Mouse (Mus musculus) lung, adult 2 months (tissue): Measurements from ENCODE around the gene G6pc3. TPM values are rescaled to one million over a fixed set of nuclear protein-coding genes. Genes with fewer than 3 reads are reported as not detected.
A peak's percentile ranks its signal among the peaks of the same experiment; 100 is the strongest.

Experiments used
- DNase-seq: peaks from one replicate; pipeline ENCODE4 v3.0.0; 2022
- H3K4me1 ChIP-seq: fragments of 200-500 bp; 2 replicates; pipeline ENCODE4 v1.6.1; 2011; ENCODE audit warnings: low read length; ENCODE audit not compliant: control insufficient read depth, insufficient read depth
- H3K4me3 ChIP-seq: fragments of 200-500 bp; replicated peaks from 2 replicates; pipeline ENCODE3; 2011; ENCODE audit warnings: low read depth, mild to moderate bottlenecking, control low read depth, low read length; ENCODE audit errors: extremely low read depth
- CTCF ChIP-seq: fragments of 200-500 bp; IDR thresholded peaks from 2 replicates; pipeline ENCODE4 v1.5.1; 2011; ENCODE audit warnings: mild to moderate bottlenecking, low read length, control low read depth; ENCODE audit not compliant: insufficient read depth
- POLR2A ChIP-seq: fragments of 200-500 bp; IDR thresholded peaks from 2 replicates; pipeline ENCODE4 v1.6.1; 2011; ENCODE audit warnings: low read depth, mild to moderate bottlenecking, control low read depth, low read length, borderline replicate concordance; ENCODE audit errors: extremely low read depth
- WGBS: fragments of 180-500 bp; shearing (Covaris S2); methylation state at CpG from one replicate; pipeline ENCODE4 v1.1.7; 2018; 5-methylcytosine and 5-hydroxymethylcytosine counted together
- polyA plus RNA-seq: library from polyadenylated mRNA; depleted of rRNA; stranded (reverse); fragments of >200 nt; gene quantifications from 2 replicates; pipeline ENCODE4 v1.2.3, GENCODE M21; 2012; rRNA removed

The G6pc3 gene
- 74.4 and 82.5 TPM in 2 replicates for polyA plus RNA-seq

DNA sequence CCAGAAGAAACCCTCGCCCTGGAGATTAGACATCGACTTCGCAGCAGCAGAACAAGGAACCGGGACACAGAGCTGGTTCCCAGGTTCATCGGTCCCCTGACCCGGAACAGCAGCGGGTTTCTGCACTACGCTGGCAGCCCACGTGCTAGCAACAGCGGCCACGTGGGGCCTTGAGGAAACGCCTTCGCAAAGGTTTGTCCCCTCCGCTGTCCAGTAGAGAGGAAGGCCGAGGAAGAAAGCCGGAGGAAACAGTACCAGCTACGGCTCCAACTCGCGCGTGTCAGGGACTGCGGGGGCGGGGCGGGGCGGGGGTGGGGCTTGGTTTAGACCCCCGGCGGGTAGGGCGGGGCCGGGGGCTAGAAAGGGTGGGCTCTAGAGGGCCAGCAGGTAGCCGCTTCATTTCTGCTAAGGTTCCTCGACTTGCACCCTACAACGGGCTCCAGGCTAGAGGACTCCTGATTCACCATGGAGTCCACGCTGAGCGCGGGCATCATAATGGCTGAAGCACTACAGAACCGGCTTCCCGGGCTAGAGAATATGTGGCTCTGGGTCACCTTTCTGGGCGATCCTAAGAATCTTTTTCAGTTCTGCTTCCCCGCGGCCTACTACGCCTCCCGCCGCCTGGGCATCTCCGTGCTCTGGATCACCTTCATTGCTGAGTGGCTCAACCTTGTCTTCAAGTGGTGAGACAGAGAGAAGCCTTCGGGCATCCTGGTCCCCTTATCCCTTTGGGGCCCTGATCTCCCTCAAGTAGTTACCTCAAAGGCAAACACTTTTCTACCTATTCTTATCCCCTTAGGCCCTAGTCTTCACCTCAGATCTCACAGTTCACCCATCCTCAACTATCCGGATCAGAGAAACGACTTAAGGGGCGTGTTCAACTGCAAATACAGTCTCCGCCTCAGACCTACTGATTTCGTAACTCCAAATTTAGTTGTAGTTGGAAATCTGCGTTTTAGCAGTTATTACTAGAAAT is at the start of gene G6pc3:
TSS of gene G6pc3 (plus strand) at position 160 of the 976 bp plus-strand sequence.
- WGBS: under 1% methylated on average over 50 of the region's 50 CpGs
- TF ChIP-seq POLR2A (peak; percentile 21; the same call in 1 of the 2 replicates), CTCF (no peak)
- Histone ChIP-seq H3K4me1 (peaks cover 6% of the 10 kb centered on the region; the same call in 1 of the 2 replicates), H3K4me3 (peak within 1 kb of the TSS; percentile 80)
- DNase-seq: peak; percentile 88

DNA sequence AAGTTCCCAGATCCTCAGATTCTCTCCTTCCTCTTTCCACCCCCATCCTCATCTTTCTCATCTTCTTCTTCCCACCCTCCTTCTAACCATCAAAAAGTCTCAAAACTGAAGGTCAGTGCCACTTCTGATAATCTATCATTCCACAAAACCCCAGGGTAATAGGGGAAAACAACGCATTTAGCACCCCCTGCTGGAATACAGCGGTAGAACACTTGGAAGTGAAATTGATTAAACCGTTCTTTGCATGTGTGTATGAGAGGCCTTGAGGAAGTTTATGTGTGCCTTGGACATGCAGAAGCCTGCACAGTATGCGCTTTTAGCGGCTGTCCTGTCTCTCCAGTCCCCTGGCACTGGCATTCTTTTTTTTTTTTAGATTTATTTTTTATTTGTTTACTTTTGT is 48.9 kb upstream of the G6pc3 start:
- DNase-seq: peak; percentile 53
- Histone ChIP-seq H3K4me3 (no peak overlapping the region), H3K4me1 (no peaks in the 10 kb centered on the region)
- TF ChIP-seq CTCF (peak; percentile 29; the same call in 1 of the 2 replicates), POLR2A (no peak)
- 0% methylated on average over 5 of the region's 5 CpGs for WGBS

DNA sequence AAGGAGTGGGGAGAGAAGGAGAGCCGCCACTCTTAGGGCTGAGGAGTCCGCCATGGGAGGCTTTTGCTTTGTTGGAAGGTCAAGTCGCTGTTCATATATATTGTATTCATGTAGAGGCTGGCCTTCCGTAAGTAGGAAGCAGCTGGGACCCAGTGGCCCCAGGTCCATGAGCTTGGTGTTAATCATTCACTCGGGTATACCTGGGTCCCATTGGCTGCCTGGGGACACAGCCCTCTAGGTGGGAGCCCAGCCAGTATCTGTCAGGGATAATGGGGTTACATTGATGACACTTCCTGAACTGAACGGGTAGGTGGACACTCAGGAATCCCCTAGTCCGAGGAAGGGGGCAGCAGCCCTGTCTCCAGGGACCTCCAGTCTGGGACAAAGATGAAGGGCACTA is 47.1 kb upstream of the G6pc3 start:
- DNase-seq: no peak
- 54% methylated on average over 7 of the region's 7 CpGs for WGBS
- Histone ChIP-seq H3K4me3 (no peak overlapping the region), H3K4me1 (peaks cover 3% of the 10 kb centered on the region; the same call in 1 of the 2 replicates)
- TF ChIP-seq CTCF: no peak
- TF ChIP-seq POLR2A: no peak

DNA sequence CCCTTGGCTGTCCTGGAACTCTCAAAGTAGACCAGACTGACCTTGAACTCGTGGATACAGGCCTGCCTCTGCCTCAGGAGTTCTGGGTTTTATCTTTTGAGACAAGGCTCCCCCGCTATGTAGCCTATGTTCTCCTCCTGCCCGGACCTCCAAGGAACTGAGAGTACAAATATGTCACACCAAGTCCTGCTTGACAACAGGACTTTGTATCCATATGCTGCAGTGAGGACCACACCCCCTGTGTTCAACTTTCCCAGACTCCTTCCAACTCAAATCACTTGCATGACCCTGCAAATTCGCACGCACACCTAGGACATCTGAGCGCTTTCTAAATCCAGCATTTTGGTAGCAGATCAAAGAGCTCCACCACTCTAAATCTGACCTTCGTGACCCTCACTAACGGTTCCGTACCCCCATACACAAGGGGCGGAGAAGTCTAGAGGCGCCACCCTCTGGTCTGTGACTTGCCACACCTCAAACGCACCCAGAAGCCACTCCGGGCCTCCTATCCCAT is 44.4 kb upstream of the G6pc3 start:
- TF ChIP-seq POLR2A (no peak), CTCF (no peak)
- no peak for DNase-seq
- no peak overlapping the region for H3K4me3 ChIP-seq
- WGBS: 24% methylated on average over 13 of the region's 13 CpGs
- peaks cover 3% of the 10 kb centered on the region; the same call in 1 of the 2 replicates for H3K4me1 ChIP-seq

DNA sequence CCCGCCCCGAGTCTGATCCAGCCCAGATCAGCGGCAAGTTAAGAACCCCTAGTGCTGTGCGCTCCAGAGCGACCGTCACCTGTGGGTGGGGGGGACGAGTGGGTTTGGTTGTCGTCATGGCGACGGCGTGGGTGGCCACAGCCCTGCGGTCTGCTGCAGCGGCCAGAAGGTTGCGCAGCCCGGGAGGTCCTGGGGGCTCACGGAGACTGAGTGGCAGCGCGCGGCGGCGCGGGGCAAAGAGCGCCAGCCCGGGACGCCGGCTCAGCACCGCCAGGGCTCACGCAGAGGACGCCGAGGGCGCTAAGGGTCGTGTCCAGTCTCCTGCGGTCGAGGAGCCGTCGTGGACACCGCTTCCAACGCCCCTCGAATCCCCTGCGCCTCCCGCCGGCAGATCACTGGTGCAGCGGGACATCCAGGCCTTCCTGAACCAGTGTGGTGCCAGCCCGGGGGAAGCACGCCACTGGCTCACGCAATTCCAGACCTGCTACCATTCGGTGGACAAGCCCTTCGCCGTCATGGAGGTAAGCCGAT is 43.9 kb upstream of the G6pc3 start, which contains the start of gene Nags:
TSS of gene Nags (plus strand) at position 43 of the 531 bp plus-strand sequence.
- TF ChIP-seq CTCF (no peak), POLR2A (no peak)
- 1% methylated on average over 50 of the region's 50 CpGs for WGBS

DNA sequence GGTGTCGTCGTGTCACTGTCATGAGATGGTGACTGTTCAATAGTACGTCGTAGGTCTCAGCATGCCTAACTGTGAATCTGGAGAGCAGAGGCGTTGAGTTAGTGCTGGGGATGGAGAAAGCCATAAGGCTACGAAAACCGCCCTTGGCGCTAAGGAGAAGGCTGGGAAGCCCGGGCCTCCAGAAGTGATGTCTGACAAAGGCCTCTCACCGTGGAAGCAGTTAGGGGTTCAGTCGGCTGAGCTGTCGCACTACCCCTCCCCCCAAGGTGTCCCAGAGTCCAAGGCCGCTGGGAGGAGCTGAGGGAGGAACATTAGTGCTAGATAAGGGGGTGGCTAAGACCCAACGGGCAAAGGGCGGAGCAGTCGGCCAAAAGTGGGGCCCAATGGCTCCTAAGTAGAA is 43.4 kb upstream of the G6pc3 start:
- no peak for DNase-seq
- TF ChIP-seq CTCF (no peak), POLR2A (no peak)
- H3K4me3 ChIP-seq: no peak overlapping the region
- H3K4me1 ChIP-seq: peaks cover 3% of the 10 kb centered on the region; the same call in 1 of the 2 replicates
- WGBS: 5% methylated on average over 16 of the region's 16 CpGs

More for the DNA sequence above, 43.9 kb upstream of the G6pc3 start, which contains the start of gene Nags:
- peaks cover 3% of the 10 kb centered on the region; the same call in 1 of the 2 replicates for H3K4me1 ChIP-seq
- DNase-seq: no peak
- no peak within 1 kb of the TSS for H3K4me3 ChIP-seq

DNA sequence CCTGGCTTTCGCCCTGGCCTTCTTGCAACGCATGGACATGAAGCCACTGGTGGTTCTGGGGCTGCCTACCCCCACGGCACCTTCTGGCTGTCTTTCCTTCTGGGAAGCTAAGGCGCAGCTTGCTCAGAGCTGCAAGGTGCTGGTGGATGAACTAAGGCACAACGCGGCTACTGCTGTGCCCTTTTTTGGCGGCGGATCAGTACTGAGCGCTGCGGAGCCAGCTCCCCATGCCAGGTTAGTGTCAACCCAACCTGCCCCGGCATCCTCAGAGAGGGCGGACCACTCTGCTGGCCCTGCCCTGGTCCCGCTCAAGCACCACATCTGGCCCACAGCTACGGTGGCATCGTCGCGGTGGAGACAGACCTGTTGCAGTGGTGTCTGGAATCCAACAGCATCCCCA is 42.9 kb upstream of the G6pc3 start:
- TF ChIP-seq CTCF (no peak), POLR2A (no peak)
- DNase-seq: no peak
- WGBS: 14% methylated on average over 17 of the region's 17 CpGs
- peaks cover 3% of the 10 kb centered on the region; the same call in 1 of the 2 replicates for H3K4me1 ChIP-seq
- H3K4me3 ChIP-seq: no peak overlapping the region

DNA sequence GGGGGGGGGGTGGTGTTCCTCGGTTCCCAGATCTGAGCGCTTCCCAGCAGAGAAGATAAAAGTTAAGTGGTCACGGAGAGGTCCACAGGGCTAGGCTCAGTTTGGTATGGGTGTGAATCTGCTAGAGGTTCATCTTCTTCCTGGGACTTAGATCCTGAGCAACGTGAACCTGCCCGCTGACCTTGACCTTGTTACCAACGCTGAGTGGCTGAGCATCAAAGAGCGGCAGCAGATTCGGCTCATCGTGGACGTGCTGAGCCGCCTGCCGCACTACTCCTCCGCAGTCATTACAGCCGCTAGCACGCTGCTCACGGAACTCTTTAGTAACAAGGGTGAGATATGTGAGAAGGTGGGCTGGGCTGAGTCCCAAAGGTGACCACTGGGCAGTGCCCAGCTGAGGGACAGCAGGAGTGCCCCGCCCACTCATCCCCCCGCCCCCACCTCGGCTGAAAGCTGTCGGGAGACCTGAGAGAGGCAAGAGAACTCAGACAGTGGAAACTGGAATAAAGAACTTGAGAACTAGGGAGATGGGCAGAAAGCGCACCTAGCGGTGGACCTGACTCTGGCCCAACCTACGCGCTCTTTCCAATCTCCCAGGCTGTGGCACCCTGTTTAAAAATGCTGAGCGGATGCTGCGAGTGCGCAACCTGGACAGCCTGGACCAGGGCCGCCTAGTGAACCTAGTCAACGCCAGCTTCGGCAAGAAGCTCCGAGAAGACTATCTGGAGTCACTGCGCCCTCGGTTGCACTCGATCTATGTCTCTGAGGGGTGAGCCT is 42.0 kb upstream of the G6pc3 start:
- no peak overlapping the region for H3K4me3 ChIP-seq
- WGBS: 14% methylated on average over 34 of the region's 34 CpGs
- DNase-seq: no peak
- no peak for TF ChIP-seq CTCF
- no peak for TF ChIP-seq POLR2A
- H3K4me1 ChIP-seq: peaks cover 3% of the 10 kb centered on the region; the same call in 1 of the 2 replicates
